Mouse (Mus musculus) urinary bladder, postnatal 10 days (tissue): ENCODE data around the gene Gm20388.

Experiments used
- DNase-seq: peaks from one replicate; pipeline ENCODE4 v3.0.0; 2022; ENCODE audit warnings: low spot score

The Gm20388 gene

GRCm38 (mm10) chr8:120091032-120091431 is 180.4 kb downstream of the Gm20388 start:
- no peak for DNase-seq

GRCm38 (mm10) chr8:120093103-120093502 is 182.5 kb downstream of the Gm20388 start:
- no peak for DNase-seq

GRCm38 (mm10) chr8:120094801-120095200 is 184.2 kb downstream of the Gm20388 start:
- no peak for DNase-seq

- no peak for DNase-seq
These were observed 185.8 kb downstream of the Gm20388 start for GRCm38 (mm10) chr8:120096486-120096885.

GRCm38 (mm10) chr8:120100388-120101067 is 189.9 kb downstream of the Gm20388 start:
- DNase-seq = no peak

GRCm38 (mm10) chr8:120101068-120101972 is 190.7 kb downstream of the Gm20388 start, which contains the start of gene Zdhhc7:
Gene Zdhhc7 (minus strand): TSS chr8:120101482.
- peak; percentile 30 for DNase-seq

- no peak for DNase-seq
These were observed 193.3 kb downstream of the Gm20388 start for GRCm38 (mm10) chr8:120103916-120104315.

GRCm38 (mm10) chr8:120104721-120105272 is 194.2 kb downstream of the Gm20388 start:
- DNase-seq = no peak

GRCm38 (mm10) chr8:120109149-120109548 is 198.5 kb downstream of the Gm20388 start:
- no peak for DNase-seq

- no peak for DNase-seq
These were observed 200.3 kb downstream of the Gm20388 start for GRCm38 (mm10) chr8:120110966-120111365.

GRCm38 (mm10) chr8:120111382-120111781 is 200.7 kb downstream of the Gm20388 start:
- DNase-seq = no peak

GRCm38 (mm10) chr8:120112535-120112934 is 201.9 kb downstream of the Gm20388 start:
- no peak for DNase-seq

GRCm38 (mm10) chr8:120113306-120113705 is 202.7 kb downstream of the Gm20388 start:
- no peak for DNase-seq

- DNase-seq = peak; percentile 100
These were observed 203.2 kb downstream of the Gm20388 start, which contains the start of gene 6430548M08Rik for GRCm38 (mm10) chr8:120113758-120114255. Gene 6430548M08Rik (plus strand): TSS chr8:120114152.

GRCm38 (mm10) chr8:120114315-120114841 is 203.7 kb downstream of the Gm20388 start:
- peak; percentile 26 for DNase-seq

GRCm38 (mm10) chr8:120116600-120116999 is 206.0 kb downstream of the Gm20388 start:
- DNase-seq = no peak

- no peak for DNase-seq
These were observed 207.5 kb downstream of the Gm20388 start for GRCm38 (mm10) chr8:120118162-120118561.

- DNase-seq = no peak
These were observed 208.2 kb downstream of the Gm20388 start for GRCm38 (mm10) chr8:120118847-120119246.

GRCm38 (mm10) chr8:120119429-120119828 is 208.8 kb downstream of the Gm20388 start:
- no peak for DNase-seq

GRCm38 (mm10) chr8:120119931-120120330 is 209.3 kb downstream of the Gm20388 start:
- no peak for DNase-seq

GRCm38 (mm10) chr8:120120951-120121350 is 210.3 kb downstream of the Gm20388 start:
- no peak for DNase-seq

GRCm38 (mm10) chr8:120124261-120124660 is 213.6 kb downstream of the Gm20388 start:
- no peak for DNase-seq
